Mouse (Mus musculus): ENCODE data around the gene Clrn2. TPM values are rescaled to one million over a fixed set of nuclear protein-coding genes. Genes with fewer than 3 reads are reported as not detected.

The Clrn2 gene
- not detected for polyA plus RNA-seq (2014; fragmentation: Illumina TruSeq; extraction: RNeasy Lipid Tissue Mini Kit (QIAGEN cat#74804))

DNA sequence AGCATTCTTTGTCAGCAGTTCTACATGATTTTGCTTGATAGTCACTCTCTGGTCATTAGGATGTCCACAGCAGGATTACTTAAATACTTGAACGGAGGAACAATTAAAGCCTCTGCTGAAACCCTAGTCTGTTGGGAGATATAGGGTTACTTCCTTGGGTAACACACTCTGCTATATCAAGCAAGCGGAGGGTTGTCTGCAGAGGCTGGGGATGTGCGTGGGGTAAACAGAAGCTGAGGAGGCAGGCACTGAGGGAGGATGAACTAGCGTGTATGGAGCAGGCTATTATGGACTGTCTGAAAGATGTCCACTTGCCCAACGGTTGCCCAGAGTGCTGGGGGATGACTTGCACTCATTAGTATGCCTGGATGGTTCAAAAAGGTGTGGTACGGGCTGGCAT lies at the start of gene Clrn2:
TSS of gene Clrn2 (plus strand) at position 301 of the 400 bp plus-strand sequence.

DNA sequence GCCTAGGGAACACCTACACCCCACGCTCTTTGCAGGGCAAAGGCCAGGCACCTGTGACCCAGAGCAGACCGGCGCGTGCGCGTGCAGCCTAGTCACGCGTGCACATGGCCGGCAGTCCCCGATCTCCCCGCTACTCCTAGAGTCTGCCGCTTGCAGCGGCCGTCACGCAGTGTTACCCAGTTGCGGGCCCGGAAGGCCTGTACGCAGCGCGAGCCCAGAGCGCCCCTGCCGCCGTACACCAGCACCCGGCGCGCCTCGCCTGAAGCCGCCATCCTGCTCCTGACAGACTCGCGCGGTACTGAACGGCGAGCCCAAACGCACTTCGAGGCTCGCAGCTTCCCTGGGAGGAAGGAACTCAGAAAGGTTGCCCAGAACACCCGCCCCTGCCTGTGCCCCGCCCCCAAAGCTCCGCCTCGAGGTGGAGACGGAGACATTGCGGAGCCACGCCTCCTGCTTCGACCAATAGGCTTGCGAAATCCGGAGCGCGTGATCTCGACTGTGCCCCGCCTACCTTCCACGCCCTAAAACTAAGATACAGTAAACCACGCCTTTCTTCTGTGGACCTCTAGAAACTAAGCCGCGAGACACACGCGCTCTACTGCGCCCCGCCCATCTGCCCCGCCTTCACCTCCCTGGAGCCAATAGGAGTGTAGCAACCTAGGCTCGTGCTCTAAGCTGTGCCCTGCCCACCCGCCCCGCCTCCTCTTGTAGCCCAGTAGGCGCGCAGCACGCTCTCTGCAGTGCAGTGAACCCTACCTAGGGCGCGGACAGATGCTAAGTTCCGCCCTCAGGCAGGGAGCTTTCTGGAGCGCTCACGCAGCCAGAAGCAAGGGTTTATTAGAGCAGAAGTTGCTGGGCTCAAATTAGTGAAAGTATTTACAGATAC lies 3.5 kb upstream of the Clrn2 start, which contains the start of gene Qdpr:
TSS of gene Qdpr (minus strand) at position 406 of the 886 bp plus-strand sequence.

DNA sequence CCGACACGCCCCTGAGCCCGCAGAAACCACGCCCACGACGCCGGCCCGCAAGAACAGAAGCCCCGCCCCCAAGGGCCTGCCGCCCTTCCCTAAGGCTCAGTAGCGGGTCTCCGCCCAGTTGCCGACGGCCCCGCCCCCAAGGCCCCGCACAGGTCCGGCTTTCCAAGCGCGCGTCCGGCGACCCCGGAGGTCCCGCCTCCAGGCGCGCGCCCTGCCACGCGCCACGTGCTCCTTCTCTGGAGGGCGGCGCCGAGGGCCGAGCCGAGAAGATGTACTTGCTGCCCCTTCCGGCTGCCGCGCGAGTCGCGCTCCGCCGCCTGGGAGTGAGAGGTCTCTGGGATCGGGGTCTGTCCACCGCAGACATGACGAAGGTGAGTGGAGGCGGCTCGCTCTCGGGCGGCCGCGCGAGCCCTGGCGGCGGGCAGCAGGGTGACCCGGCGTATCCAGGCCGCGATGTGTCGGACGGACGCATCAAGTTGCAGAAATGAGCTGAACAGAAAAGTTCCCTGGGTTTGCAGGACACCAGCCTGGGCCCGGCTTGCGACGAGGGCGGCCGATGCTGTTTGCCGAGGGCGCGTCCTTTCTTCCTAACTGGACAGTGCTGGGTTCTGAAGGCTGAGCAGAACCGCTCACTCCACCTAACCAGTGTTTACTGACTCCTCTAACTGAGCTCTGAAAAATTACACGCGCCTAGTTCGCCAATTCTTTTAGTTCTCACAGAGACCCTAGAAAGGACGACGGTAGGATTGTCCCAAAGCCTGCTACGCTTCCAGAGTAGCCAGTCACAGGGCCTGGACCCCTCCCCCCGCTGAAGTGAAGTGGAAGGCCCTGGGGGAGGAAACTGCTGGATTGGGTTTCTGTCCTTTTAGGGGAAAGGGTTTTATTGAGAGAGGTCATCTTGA lies 39.9 kb downstream of the Clrn2 start, which contains the start of gene Lap3:
TSS of gene Lap3 (plus strand) at position 184 of the 902 bp plus-strand sequence.

Other genes with a start within 250 kb of the Clrn2 start
- gene Qdpr, start 3.5 kb upstream of the Clrn2 start, polyA plus RNA-seq (2014; fragmentation: Illumina TruSeq; extraction: RNeasy Lipid Tissue Mini Kit (QIAGEN cat#74804)), result 93.3 TPM
- gene Lap3, start 39.6 kb downstream of the Clrn2 start, polyA plus RNA-seq (2014; fragmentation: Illumina TruSeq; extraction: RNeasy Lipid Tissue Mini Kit (QIAGEN cat#74804)), result 111 TPM
- 87.6 TPM for gene Med28, start 66.5 kb downstream of the Clrn2 start, polyA plus RNA-seq (2014; fragmentation: Illumina TruSeq; extraction: RNeasy Lipid Tissue Mini Kit (QIAGEN cat#74804))
- gene Fam184b, start 185.9 kb downstream of the Clrn2 start, polyA plus RNA-seq (2014; fragmentation: Illumina TruSeq; extraction: RNeasy Lipid Tissue Mini Kit (QIAGEN cat#74804)), result 0.40 TPM
- gene Ncapg, start 216.2 kb downstream of the Clrn2 start, polyA plus RNA-seq (2014; fragmentation: Illumina TruSeq; extraction: RNeasy Lipid Tissue Mini Kit (QIAGEN cat#74804)), result 89.5 TPM